Mouse (Mus musculus) cortical plate, adult 2 months (tissue): ENCODE measurements at regions not wholly inside any gene's neighbourhood (a gene's known extent, or its start where the extent isn't known, plus 50 kb on each side); places are given as distances from the start of the nearest gene placed in this dataset.

Experiments
- H3K27ac ChIP-seq: fragments of 200-500 bp; 2 replicates; pipeline ENCODE4 v1.5.1; 2012; ENCODE audit warnings: low read length, control low read depth, inconsistent platforms; ENCODE audit not compliant: insufficient read depth
- H3K4me1 ChIP-seq: fragments of 200-500 bp; 2 replicates; pipeline ENCODE4 v1.6.1; 2011; ENCODE audit warnings: low read length; ENCODE audit not compliant: control insufficient read depth, insufficient read depth
- H3K4me3 ChIP-seq: fragments of 200-500 bp; 2 replicates; pipeline ENCODE4 v1.5.1; 2011; ENCODE audit warnings: mild to moderate bottlenecking, low read length, control low read depth; ENCODE audit not compliant: insufficient read depth
- CTCF ChIP-seq: fragments of 200-500 bp; IDR thresholded peaks from 2 replicates; pipeline ENCODE4 v1.5.1; 2011; ENCODE audit warnings: mild to moderate bottlenecking, control low read depth, low read length; ENCODE audit not compliant: insufficient read depth; ENCODE audit errors: extremely low read depth
- POLR2A ChIP-seq: fragments of 200-500 bp; IDR thresholded peaks from 2 replicates; pipeline ENCODE4 v1.6.1; 2011; ENCODE audit warnings: mild to moderate bottlenecking, low read length, control low read depth; ENCODE audit not compliant: insufficient read depth; ENCODE audit errors: extremely low read depth

DNA sequence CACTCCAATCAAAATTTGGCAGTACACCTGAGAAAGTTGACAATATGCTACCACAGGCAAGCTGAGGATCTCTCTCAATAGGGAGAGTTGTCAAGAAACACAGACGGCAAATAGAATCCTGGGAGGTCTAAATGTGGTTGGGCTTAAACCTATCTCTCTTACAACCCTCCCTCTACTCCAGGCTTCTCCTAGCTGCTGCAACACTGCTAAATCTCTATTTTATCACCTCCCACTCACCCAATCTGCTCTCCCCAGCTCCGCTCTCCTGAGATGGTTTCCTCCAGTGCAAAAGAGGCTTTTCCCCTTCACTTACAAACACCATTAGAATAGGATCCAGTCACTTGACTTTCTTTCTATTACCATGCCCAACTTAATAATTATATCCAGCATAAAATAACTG, 151.2 kb downstream of the Qdpr start:
- TF ChIP-seq POLR2A = no peak
- no peak for TF ChIP-seq CTCF
- no peak overlapping the region for H3K27ac ChIP-seq
- H3K4me1 ChIP-seq = peaks cover 2% of the 10 kb centered on the region; the same call in 1 of the 2 replicates
- H3K4me3 ChIP-seq = no peak overlapping the region

DNA sequence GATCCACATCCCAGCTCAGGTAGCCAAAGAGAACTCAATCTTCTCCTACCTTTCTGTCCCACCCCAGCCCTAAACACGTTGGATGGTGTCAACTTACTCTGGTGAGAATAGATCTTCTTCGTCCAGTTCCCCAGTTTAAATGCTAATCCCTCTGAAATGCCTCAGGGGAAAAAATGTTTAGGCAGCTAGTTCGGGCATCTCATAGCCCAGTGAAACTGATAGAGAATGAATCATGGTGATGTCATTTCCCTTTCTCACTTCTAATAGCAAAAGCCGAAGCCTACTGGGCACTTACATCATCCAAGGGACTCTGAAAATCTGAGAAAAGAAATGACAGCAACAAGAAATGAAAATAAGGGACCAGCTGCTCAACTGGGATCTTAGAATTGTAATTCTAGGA, 154.9 kb downstream of the Qdpr start:
- no peak for TF ChIP-seq CTCF
- no peak for TF ChIP-seq POLR2A
- no peak overlapping the region for H3K4me3 ChIP-seq
- H3K4me1 ChIP-seq = no peaks in the 10 kb centered on the region; the same call in 1 of the 2 replicates
- H3K27ac ChIP-seq = no peak overlapping the region

- TF ChIP-seq POLR2A (no peak), CTCF (no peak)
- no peak overlapping the region for H3K27ac ChIP-seq
- H3K4me1 ChIP-seq = no peaks in the 10 kb centered on the region
- H3K4me3 ChIP-seq = no peak overlapping the region
Measured at GRCm38 (mm10) chr5:45292833-45293546, 157.0 kb downstream of the Qdpr start.

DNA sequence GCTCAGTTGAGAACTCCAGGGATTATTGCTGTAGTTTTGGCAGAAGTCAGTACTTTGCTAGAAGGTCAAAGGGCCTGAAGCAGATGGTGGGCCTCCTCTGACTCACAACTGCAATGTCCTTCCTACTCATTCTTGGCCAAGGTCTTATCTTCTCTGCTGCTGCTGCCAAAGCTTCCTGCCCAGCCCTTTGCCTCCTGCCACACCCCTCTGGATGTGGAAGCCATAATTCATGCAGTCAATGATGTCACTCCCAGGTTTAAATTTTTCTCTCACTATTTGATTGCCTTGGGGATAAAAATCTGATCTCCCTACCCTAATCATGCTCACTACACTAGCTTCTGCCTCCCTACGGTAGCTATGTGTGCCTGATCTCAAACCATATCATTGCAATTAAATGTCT, 157.7 kb downstream of the Qdpr start:
- H3K27ac ChIP-seq = no peak overlapping the region
- TF ChIP-seq CTCF (no peak), POLR2A (no peak)
- no peaks in the 10 kb centered on the region for H3K4me1 ChIP-seq
- H3K4me3 ChIP-seq = no peak overlapping the region

- Histone ChIP-seq H3K4me1 (no peaks in the 10 kb centered on the region), H3K4me3 (no peak overlapping the region)
- TF ChIP-seq POLR2A = no peak
- TF ChIP-seq CTCF = no peak
Measured at GRCm38 (mm10) chr5:45291752-45292151, 158.3 kb downstream of the Qdpr start.

DNA sequence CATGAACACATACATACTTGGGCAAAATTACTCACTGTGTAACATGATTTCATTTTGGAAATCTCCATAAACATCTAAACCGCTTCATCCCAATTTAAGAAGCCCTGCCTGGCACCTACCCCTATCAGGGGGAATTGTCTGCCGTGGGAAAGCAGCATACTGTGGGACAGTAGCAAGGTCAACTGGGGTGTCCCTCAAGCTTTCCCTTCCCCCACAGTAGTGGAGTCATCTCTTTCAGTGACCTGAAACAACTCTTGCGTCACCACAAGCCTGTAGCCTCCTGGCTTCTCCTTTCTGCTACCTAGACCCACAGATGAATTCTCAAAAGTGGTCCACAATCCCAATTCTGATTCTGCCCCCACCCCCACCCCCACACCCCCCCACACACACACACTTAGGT, 158.8 kb downstream of the Qdpr start:
- H3K4me1 ChIP-seq = no peaks in the 10 kb centered on the region
- H3K4me3 ChIP-seq = no peak overlapping the region
- no peak overlapping the region for H3K27ac ChIP-seq
- no peak for TF ChIP-seq CTCF
- TF ChIP-seq POLR2A = no peak

More at GRCm38 (mm10) chr5:45291752-45292151, 158.3 kb downstream of the Qdpr start:
- no peak overlapping the region for H3K27ac ChIP-seq

- Histone ChIP-seq H3K4me3 (no peak overlapping the region), H3K4me1 (no peaks in the 10 kb centered on the region; the same call in 1 of the 2 replicates), H3K27ac (no peak overlapping the region)
- TF ChIP-seq CTCF = no peak
- TF ChIP-seq POLR2A = no peak
Measured at GRCm38 (mm10) chr5:45286454-45286853, 163.6 kb downstream of the Qdpr start.

- no peak overlapping the region for H3K27ac ChIP-seq
- H3K4me1 ChIP-seq = no peaks in the 10 kb centered on the region; the same call in 1 of the 2 replicates
- H3K4me3 ChIP-seq = no peak overlapping the region
- TF ChIP-seq POLR2A (no peak), CTCF (no peak)
Measured at GRCm38 (mm10) chr5:45284680-45285079, 165.4 kb downstream of the Qdpr start.

DNA sequence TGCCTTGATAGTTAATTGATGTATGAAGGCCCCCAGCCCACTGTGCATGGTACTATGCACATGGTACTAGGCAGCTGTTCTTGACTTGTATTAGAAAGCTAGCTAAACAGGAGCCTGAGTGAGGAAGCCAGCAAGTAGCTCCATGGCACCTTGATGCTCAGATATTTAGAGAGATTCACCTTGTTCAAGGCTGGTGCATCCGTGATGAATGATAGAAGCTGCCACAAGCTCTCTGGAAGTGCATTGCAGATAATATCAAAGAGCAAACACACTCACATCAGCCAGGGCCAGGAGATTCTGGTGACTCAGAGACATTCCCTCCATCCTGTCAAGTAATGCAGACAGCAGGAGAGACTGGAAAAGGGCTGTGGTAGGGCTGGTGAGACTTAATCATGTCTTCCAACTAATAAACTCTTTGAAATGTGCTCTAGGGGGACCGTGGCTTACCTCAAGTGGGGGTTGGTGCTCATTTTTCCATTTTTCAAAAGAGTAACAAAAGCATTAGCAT, 166.1 kb downstream of the Qdpr start:
- Histone ChIP-seq H3K4me1 (no peaks in the 10 kb centered on the region; the same call in 1 of the 2 replicates), H3K4me3 (no peak overlapping the region), H3K27ac (no peak overlapping the region)
- TF ChIP-seq CTCF (no peak), POLR2A (no peak)

DNA sequence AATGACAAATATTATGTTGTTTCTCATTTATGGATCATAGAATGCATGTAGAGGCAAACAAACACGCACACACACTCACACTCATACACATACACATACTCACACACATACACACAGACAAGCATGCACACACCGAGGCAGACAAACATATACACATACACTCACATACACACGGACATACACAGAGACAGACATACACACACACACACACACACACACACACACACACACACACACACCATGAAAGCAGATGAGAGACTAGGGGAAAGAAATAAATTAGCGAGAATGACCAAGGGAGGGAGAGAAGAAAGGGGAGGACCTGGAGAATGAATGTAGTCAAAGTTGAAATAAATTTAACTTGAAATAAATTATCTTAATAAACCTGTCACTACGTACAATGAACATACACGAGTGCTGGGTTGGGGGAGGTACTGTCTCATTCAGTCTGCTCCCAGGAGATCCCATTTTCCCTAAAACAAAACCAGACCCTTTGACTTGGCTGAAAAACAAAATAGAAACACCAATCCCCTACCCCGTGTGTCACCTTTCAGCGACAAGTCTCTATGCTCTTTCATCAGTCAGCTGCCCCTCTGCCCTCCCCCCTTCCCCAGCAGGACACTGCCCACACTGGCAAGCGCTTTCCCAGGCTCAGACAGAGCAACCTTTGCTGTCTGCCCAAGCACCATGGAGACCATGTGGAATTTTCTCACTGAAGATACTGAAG, 167.7 kb downstream of the Qdpr start:
- Histone ChIP-seq H3K4me3 (no peak overlapping the region), H3K27ac (no peak overlapping the region)
- TF ChIP-seq CTCF = no peak
- TF ChIP-seq POLR2A = no peak

More for the DNA sequence above, 167.7 kb downstream of the Qdpr start:
- peaks cover 2% of the 10 kb centered on the region; the same call in 1 of the 2 replicates for H3K4me1 ChIP-seq
